Mouse (Mus musculus) layer of hippocampus, adult 8-10 months (tissue): ENCODE results near the gene Gltpd2. TPM values are rescaled to one million over a fixed set of nuclear protein-coding genes. Genes with fewer than 3 reads are reported as not detected.
A peak's percentile ranks its signal among the peaks of the same experiment; 100 is the strongest.
"Not testable (repeated sequence)": the region's sequence is repeated elsewhere in the genome, so short reads cannot be mapped to it uniquely, and the experiment has no call there.

Source experiments
- DNase-seq, 2 experiments: peaks; one replicate each; pipeline ENCODE4 v3.0.0; 2022; ENCODE audit warnings: low spot score in 2 of 2
- total RNA-seq, 4 experiments: library from RNA; stranded (reverse); gene quantifications; 2 replicates each; pipeline ENCODE4 v1.2.4; 2022

The Gltpd2 gene
- total RNA-seq = not detected

DNA sequence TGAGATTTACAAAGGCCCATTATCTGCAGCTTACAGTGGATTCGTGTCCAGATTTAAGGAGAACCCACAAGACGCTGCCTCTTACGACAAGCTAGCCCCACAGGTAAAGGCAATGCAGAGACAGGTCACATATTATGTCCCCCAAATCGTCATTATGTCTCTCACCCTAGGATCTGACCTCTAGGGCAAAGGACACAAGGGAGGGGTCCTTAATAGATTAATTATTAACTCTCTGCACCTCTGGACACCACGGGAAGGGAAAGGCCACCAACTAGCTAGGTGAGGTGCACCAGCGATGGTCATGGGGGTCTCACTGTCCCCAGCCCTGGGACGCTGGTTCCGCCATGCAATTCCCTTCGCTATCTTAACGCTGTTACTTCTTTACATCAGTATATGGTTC lies at the start of gene Gltpd2:
Gene Gltpd2 (plus strand): TSS at position 274 of the 400 bp plus-strand sequence.
- DNase-seq = no peak

DNA sequence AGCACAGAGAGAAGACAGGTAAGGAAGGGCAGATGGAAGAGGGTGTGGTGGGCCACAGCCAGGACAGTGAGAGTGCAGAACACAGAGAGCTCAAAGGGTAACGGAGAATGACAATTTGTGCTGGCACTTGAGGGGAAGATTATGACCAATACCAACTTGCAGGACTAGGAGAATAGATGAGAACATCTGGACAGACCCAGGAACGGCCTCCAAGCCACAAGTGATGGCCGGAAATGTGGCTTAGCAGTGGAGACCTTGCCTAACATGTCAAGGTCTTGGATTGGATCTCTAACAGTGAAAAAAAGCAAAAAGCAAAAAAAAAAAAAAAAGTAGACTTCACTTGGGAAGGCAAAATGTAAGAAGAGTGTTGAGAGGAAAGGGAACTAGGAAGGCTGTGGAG lies 49.2 kb upstream of the Gltpd2 start:
- DNase-seq = no peak

DNA sequence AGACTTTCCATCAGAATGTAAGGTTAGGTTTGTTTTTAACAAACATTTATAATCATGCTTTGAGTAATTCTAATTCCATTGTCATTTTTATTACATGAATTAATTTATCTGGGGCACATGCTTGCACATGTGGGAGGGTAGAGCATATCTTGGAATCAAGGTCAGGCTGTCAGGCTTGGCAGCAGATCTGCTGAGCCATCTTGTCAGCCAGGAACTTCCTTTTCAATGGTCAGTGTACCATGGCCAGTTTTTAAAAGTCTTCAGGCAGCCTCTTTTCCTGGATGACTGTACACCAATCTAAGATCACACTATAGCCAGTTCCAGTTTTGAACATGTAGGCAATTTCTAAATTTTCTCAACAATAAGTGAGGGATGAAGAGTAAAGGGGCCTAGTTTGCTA lies 46.3 kb upstream of the Gltpd2 start:
- no peak for DNase-seq

DNA sequence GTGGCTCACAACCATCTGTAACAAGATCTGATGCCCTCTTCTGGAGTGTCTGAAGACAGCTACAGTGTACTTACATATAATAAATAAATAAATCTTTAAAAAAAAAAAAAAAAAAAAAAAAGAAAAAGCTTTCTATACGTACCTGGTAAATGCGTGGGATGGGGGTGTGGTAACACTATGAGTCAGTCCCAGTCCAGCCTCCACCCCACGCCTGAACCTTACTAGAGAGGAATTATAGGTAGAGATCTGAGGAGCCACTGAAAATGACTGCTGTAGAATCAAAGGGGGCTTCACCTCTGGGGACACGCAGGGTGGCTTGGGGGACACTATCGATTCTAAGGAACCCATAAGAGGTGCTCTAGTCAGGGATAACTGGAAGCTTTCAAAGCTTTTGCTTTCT lies 45.7 kb upstream of the Gltpd2 start:
- not testable (repeated sequence) for DNase-seq

DNA sequence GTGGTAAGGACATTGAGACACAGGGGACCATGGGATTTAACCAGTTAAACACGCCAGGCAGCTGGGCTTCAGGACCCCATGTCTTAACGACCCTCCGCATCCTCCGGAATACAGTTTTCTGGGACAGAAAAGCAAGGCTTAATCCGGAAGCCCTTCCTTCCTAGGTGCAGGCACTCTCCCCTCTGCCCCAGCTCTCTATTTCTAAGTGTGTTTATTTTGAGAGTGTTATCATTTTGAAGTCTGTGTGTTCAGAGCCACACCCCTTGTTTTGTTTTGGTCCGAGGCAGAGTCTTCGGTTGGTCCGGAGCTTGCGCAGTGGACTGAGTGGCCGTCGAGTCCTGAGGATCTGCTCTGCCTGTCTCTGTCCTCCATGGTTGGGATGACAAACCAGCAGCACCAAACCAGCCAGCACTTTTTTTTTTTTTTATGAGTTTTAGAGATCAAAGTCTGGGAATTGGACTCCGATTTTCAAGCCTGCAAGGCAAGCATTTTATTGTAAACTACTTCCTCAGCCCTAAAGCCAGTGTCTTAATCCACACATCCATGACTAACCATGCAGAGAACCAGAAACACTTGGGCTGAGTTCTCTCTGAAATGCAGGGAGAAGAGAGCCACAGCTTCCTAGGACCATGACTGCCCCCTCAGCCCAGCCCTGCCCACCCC lies 44.0 kb upstream of the Gltpd2 start:
- DNase-seq = no peak

DNA sequence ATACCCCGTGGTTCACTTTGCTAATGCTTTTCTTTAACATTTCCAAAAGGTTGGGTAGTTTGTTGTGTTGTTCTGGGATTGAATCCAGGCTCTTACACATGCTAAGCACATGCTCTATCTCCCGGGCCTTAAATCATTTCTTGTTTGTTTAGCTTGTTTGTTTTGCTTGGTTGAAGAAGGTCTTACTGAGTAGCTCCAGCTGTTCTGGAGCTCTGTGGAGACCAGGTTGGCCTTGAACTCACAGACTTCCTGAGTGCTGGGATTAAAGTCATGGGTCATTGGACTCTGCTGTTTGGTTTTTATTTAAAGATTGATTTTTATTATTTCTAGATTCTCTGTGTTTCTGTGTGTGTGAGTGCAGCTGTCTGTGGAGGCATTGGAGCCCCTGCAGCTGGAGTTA lies 33.5 kb upstream of the Gltpd2 start:
- no peak for DNase-seq

DNA sequence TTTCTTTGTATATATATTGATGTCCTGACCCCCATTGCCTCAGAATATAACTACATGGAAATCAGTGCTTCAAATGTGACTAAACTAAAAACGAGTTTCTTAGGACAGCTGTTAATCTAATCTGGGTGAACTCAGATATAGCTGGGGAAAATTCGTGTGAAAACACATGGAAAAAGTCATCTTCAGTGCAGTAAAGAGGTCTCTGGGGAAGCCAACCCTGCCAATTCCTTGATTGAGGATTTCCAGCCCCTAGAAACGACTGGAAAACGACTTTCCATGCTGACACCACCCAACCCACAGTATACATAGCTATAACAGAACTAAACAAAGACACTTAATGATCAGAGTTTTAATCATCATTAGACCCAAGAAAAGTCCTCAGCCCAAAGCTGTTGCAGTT lies 31.2 kb upstream of the Gltpd2 start:
- no peak for DNase-seq

DNA sequence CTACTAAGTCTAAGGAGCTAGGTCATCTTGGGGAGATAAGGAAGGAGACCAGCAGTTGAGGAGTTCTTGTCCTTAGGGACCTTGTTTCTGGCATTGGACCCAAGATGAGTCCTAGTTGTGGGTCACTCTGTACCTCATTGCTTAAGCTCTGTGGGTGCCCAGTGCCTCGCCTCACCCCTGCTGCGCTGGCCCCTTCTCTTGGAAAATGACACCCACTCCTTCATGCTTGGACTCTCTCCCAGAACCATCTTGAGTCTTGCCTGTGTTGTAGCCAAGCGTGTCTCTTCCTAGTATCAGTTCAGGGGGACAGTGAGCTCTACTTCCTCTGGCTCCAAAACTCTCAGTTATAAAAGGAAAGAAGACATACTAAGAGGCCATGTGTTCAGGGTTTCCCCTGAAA lies 29.9 kb upstream of the Gltpd2 start:
- DNase-seq = no peak

DNA sequence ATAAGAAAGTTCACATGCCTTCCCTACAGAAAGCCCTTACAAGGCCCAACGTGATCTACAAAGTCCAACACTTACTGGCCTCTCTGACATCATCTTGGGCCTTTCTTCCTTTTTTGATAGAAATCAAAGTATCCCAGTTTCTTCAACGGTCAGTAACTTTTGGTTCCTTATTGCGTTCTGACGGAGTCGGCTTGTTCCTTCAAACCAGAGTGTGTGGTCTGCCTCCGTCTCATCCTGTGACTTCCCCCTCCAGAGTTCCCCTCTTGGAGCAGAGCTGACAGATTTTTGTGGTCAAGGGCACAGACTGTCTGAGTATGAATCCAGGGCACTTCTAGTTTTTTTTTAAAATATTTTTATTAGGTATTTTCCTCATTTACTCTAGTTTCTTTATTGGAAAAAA lies 29.3 kb upstream of the Gltpd2 start:
- no peak for DNase-seq

DNA sequence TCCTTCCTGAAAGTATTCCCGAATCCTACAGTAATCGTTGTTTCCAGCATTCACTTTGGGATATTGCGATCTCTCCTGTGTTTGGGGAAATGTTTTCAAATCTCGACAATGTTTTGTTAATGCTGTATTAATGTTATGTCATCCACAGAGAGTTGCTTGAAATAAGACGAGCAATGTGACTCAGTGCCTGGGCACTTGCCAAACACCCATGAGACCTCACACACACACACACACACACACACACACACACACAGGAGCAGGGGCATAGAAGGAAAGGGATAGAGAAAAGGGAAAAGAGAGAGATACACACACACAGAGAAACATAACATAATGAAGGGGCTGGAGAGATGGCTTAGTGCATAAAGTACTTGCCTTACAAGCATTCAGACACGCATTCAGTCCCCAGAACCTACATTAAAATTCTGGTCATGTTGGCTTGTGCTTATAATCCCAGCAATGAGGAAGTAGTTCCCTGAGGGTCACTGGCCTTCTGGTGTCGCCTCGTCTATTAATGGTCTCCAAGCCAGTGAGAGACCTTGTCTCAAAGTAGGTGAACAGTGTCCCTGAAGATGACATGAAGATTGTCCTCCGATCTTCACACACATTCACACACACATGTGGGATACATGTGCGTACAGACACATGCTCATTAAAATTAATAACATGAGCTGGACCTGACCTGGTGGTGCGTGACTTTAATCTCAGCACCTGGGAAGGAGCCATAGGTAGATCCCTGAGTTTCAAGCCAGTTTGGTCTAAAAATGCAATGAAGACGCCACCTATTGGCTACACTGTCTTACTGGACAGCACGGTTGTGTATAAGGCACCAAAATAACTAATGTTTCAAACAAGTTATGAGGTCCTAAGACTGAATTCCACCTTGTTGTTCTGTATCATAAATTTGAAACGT lies 19.2 kb upstream of the Gltpd2 start:
- DNase-seq = no peak

DNA sequence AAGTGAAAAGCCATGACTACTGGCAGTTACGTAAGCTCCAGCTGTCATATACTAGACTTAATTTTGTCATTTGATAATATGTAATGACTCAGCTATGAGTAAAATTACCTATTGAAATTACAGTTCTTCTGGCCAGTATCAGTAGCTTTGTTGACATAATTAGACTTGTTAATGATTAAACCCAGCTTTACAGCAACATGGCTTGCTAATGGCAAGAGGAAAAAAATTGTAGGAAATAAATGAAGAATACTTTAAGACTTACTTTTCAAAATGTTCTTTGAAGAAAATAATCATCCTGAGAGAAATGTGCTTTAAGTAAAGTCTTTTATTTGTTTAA lies 18.6 kb upstream of the Gltpd2 start:
- no peak for DNase-seq

DNA sequence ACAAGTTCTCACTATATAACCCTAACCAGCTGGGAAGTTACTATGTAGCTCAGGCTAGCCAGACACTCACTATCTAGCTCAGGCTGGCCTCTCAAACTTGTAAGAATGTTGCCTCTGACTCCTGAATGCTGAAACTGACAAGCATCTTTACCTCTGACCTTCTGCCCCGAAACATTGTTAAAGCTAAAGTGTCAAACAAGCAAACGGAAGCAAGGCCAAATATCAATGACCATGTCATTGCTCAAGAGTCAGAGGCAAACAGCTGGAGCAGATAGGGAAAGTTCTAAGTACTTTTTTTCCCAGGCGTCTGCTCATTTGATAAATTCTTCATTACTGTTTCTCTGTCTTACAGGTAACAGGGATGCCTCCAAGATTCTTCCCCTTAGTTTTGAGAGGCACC lies 17.0 kb upstream of the Gltpd2 start:
- no peak for DNase-seq

DNA sequence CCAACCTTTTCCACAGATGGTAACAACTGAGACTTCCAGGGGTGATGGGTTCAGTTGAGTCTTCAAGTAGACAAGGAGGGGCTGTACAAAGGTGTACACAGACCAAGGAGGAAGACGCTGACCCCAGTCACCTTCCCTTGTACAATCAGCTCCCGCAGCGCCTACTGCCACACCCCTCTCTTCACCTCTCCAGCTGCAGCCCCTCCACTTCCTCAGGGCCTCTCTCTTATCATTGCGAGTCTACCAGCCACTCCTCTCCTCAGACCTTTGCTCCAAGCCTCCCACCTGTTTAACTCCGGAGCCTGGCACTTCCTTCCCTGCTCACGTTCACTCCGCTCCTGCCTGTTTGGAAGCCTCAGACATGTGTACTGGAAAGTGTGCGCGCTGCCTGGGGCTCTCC lies 14.0 kb upstream of the Gltpd2 start, which contains the start of gene Tm4sf5:
Gene Tm4sf5 (plus strand): TSS at position 275 of the 400 bp plus-strand sequence.
- no peak for DNase-seq

DNA sequence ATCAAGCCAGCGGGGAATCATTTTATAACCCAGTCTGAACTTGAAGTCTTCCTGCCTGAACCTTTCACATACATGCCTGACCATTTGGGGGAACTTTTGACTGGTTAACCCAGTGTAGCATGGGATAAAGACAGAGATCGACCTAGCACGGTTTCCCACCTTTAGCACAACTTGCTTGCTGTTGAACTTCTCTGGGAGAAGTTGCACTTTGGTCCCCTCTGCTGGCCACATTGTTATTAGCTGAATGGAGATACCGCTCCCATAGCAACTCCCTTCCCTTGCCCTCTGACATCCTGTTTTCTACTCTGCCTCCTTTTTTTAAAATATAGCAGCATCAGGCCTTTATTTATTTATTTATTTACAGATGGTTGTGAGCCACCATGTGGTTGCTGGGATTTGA lies 12.6 kb upstream of the Gltpd2 start:
- peak in 1 of 2 experiments; percentile 32 for DNase-seq

DNA sequence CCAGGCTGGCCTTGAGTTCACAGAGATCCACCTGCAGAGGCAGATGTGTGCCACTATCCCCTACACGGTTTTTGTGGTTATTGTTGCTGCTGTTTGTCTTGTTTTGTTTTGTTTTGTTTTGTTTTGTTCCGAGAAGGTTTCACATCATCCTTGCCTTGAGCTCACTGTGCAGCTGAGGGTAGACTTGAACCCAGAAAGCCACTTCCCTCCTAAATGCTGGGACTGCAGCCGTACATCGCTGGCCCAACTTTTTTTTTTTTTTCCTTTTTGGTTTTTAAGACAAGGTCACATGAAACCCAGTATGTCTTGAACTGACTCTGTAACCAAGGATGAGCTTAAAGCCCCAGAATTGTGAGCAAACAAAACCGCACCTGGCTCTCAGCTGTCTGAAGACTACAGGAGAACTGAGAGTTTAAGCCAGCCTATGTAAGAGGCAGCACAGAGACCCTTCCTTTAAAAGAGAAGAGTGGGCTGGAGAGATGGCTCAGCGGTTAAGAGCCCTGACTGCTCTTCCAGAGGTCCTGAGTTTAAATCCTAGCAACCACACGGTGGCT lies 12.0 kb upstream of the Gltpd2 start:
- DNase-seq = no peak

DNA sequence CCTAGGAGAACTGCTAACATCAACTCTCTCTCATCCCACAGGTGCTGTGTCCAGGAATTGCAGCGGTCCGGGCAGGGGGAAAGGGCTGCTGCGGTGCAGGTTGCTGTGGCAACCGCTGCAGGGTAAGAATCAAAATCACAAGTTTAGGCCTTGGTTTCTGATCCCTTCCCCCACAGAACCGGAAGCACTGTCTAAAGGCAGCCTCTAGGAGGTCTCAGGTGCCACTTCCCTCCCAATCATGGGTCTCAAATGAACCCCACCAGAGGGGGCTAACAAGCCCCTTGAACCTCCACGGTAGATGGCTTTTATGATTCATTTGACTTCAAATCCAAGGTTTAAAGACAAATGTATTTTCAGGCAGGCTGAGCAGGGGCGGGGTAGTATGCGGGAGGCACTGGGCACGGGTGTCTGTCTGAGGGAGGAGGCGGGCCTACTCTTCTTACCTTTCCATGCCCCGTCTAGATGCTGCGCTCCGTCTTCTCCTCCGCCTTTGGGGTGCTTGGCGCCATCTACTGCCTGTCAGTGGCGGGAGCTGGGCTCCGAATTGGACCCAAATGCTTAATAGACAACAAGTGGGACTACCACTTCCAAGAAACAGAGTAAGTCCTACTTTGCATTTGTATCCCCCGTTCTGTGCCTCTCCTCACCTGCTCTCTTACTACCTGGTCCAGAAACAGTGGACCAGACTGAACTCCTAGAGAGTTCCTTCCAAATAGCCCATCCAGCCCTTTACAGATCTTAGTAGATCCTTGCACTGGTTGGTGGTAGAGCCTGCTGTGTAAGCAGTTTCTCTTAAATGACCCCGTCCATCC lies 9.0 kb upstream of the Gltpd2 start:
- peak in 1 of 2 experiments; percentile 41 for DNase-seq

DNA sequence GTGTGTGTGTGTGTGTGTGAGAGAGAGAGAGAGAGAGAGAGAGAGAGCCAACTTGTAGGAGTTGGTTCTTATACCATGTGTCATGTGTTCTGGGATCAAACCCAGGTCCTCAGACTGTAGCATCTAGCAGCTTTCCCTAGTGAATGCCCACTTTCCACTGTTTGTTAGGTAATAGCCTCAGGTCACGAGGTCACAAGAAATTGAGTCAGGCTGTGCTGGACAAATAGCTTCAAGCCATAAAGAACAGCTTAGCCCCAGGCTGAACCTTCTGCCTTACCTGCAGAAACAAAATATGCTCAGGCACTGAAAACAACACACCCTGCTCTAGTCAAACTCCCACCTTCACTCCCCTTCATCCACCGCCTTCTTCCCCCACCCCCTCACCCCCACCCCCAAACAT lies 7.8 kb upstream of the Gltpd2 start:
- DNase-seq = no peak

DNA sequence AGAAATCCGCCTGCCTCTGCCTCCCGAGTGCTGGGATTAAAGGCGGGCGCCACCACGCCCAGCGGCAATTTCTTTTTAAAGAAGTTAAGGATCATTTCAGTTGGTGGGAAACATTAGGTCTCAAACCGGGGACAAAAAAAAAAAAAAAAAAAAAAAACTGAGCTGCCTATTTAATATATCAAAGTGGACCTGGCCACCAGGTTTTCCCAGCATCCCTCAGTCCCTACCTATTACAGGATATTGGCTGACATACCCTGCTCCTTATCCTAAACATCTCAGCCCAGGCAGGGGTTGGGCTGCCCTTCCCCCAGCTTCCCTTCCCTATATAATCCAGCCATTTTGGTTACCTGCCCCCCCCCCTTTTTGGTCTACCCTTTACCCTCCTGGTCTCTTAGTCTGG lies 7.2 kb upstream of the Gltpd2 start:
- no peak for DNase-seq

DNA sequence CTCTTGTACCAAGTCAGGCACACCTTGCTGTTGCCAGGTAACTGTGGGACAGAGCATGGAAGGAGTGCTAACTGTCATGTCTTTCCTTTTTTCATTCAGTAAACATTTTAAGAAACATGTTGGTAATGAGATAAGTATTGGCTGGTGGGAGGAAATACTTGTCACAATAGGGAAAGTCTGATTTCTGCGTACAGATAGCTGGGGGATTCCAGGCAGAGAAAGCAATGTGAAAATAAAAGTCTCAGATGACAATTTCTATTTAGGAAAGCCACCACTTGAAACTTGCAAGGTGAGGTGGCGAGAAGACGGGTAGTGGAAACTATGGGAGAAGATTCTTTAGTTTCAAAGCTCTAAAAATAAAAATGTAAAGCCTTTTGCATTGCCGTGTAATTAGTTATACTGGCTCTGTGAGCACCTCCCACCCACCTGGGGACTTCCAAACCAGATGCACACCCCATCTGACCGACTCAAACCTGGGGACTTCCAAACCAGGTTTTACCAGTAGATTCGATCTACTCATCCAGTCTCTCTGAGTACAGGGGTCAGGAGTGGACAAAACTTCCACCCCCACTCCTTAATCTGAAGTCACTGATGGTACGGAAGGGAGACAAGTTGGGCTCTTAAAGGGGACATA lies 6.2 kb upstream of the Gltpd2 start:
- DNase-seq = no peak

DNA sequence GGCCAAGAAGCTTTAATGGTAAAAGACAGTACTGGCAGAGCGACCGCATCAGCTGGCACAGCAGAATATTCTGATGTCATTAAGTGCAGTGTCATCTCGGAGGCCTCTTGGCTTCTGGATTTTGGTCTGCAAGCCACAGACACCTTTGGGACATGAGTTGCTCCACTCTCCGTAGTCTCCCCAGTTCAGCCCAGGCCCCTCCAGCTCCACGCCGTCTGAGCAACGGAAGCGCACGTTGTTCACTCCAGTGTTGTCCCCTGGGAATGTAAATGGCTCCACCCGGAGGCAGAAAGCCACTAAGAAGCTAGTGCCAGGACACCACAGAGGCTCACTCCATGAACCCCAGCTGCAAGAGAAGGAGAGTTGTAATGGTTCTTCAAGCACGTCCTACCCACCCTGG lies 5.5 kb upstream of the Gltpd2 start:
- DNase-seq = no peak

DNA sequence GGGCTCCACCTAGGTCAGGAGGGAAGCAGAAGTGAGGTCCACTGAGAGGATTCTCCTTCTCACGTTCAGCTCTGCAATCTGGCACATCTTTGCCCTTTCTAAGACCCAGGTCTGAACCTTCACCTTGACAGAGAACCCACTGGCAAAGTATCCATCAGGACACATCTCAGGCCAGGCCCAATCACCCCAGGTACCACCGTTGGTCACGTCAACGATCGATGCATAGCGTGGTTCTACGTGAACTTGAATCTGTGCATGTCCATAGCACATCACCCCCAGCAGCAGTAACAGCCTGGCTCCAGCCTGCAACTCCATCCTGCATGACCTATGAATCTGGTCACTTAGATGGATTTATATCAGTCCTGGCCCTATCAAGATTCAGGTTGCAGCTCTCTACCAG lies 4.7 kb upstream of the Gltpd2 start, which contains the start of gene Vmo1:
Gene Vmo1 (minus strand): TSS at position 329 of the 400 bp plus-strand sequence.
- DNase-seq = no peak
